Mouse (Mus musculus): ENCODE measurements around the gene Ankmy1.

DNA sequence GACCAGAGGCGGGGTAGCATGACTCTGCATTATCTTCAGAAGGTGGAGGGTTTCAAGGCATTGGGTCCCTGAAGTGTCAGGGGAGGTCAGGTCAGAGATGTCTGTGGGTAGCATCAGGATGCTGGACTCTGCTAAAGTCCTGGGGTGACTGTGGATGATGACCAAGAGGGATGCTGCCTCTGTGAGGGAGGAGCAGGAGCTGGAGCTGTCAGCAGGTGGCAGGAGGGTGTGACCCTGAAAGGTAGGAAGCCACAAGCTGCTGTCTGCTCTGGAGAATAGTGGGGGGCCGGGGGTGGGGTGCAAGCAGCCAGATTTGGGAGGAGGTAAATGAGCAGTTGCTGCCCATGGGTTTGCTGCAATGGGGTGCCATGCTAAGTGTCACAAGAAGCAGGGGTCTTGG is 53.2 kb downstream of the Ankmy1 start:
- no peak for TF ChIP-seq CTCF (IDR thresholded peaks at IDR 0.05; ENCODE audit: low read depth, low read length)
- TF ChIP-seq POLR2A (IDR thresholded peaks at IDR 0.05; ENCODE audit: borderline replicate concordance, low read depth, low read length), result no peak
